In the genomic region with DNA sequence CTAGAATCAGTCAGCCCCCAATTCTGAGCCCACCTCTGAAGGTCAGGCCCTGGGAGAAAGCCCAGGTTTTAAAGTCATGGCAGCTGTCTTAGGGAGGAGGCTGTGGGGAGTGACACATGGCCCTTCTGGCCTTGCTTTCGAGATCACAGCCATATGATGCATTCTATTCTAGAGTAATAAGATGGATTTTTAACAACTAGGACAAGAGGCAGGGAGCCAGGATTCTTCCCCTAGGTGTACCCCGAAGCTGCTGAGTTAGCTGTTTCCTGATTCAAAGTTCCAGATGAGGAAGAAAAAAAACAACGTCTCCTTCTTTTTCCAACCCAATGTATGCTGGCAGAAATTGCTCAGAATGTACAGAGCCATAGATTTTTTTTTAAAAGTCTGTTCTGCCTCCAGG, we compare ENCODE assay signal across 18 mouse cellular contexts.
DNase-seq lines count a peak whose midpoint lies in the region; ATAC-seq and TF ChIP-seq lines count a peak whose summit lies in the region.
"Had no signal": no experiment of that assay in that cellular context is flagged by ENCODE, and none has a peak within 500 bp of the region (broad histone marks: within the 10 kb centered on the region; RNA-seq: fewer than 3 reads in every experiment).

No protein-coding gene starts in this region.

- ATAC-seq in embryonic facial prominence, embryonic 14.5 days (ENCODE audit: low read depth) = no peak
- ATAC-seq in limb, embryonic 14.5 days (ENCODE audit: low FRiP score, low read depth) = peak; percentile 67
- ATAC-seq: forebrain, embryonic 13.5 days; forebrain, embryonic 15.5 days; forebrain, postnatal 0 days had no signal

- no peaks in the 10 kb centered on the region for H3K9me3 ChIP-seq in embryonic facial prominence, embryonic 14.5 days (ENCODE audit: control insufficient read depth, low read length)
- H3K9me3 ChIP-seq in embryonic facial prominence, embryonic 10.5 days = no peaks in the 10 kb centered on the region
- H3K9me3 ChIP-seq in limb, embryonic 14.5 days (ENCODE audit: control insufficient read depth, low read length) = no peaks in the 10 kb centered on the region
- H3K9me3 ChIP-seq: embryonic facial prominence, embryonic 13.5 days; forebrain, embryonic 13.5 days; forebrain, embryonic 15.5 days had no signal

- no peak overlapping the region for H3K9ac ChIP-seq in embryonic facial prominence, embryonic 14.5 days (ENCODE audit: low read depth, low read length)
- H3K9ac ChIP-seq in limb, embryonic 14.5 days (ENCODE audit: low read depth, low read length, severe bottlenecking) = no peak overlapping the region
- H3K9ac ChIP-seq: embryonic facial prominence, embryonic 13.5 days; forebrain, embryonic 13.5 days; forebrain, embryonic 15.5 days; forebrain, postnatal 0 days had no signal

- peaks cover 27% of the 10 kb centered on the region for H3K4me1 ChIP-seq in embryonic facial prominence, embryonic 14.5 days (ENCODE audit: control insufficient read depth, insufficient read depth, low read length)
- H3K4me1 ChIP-seq in embryonic facial prominence, embryonic 10.5 days = peaks cover 17% of the 10 kb centered on the region
- peaks cover 83% of the 10 kb centered on the region for H3K4me1 ChIP-seq in bone marrow macrophage, adult 2 months (ENCODE audit: control insufficient read depth, insufficient read depth, low read length)
- H3K4me1 ChIP-seq in limb, embryonic 14.5 days (ENCODE audit: control insufficient read depth, insufficient read depth, low read length) = peaks cover 41% of the 10 kb centered on the region
- H3K4me1 ChIP-seq in cerebellum, adult 2 months (ENCODE audit: control insufficient read depth, insufficient read depth, low read length) = no peaks in the 10 kb centered on the region

- H3K36me3 ChIP-seq in embryonic facial prominence, embryonic 14.5 days (ENCODE audit: control insufficient read depth, insufficient read depth, low read length) = no peaks in the 10 kb centered on the region
- no peaks in the 10 kb centered on the region for H3K36me3 ChIP-seq in embryonic facial prominence, embryonic 10.5 days (replicated peaks)
- no peaks in the 10 kb centered on the region for H3K36me3 ChIP-seq in limb, embryonic 14.5 days (ENCODE audit: control insufficient read depth, insufficient read depth, low read length)
- no peaks in the 10 kb centered on the region for H3K36me3 ChIP-seq in macrophage (ENCODE audit: inconsistent target)
- H3K36me3 ChIP-seq: embryonic facial prominence, embryonic 13.5 days; forebrain, embryonic 15.5 days had no signal

- H3K79me2 ChIP-seq in macrophage (ENCODE audit: inconsistent target) = peaks cover 19% of the 10 kb centered on the region

- no peak overlapping the region for H3K4me2 ChIP-seq in embryonic facial prominence, embryonic 14.5 days (ENCODE audit: low read depth, low read length)
- H3K4me2 ChIP-seq in limb, embryonic 14.5 days (replicated peaks; ENCODE audit: low read depth, low read length, severe bottlenecking) = no peak overlapping the region
- H3K4me2 ChIP-seq: embryonic facial prominence, embryonic 13.5 days; forebrain, embryonic 13.5 days; forebrain, embryonic 15.5 days had no signal

- TF ChIP-seq POLR2A in bone marrow macrophage, adult 2 months (IDR thresholded peaks at IDR 0.05; ENCODE audit: borderline replicate concordance, low read depth, low read length) = no peak
- TF ChIP-seq POLR2A in limb, embryonic 14.5 days (IDR thresholded peaks at IDR 0.05; ENCODE audit: borderline replicate concordance, extremely low read depth, insufficient read depth, insufficient read length) = no peak
- TF ChIP-seq POLR2A in cerebellum, adult 2 months (IDR thresholded peaks at IDR 0.05; ENCODE audit: borderline replicate concordance, insufficient read depth, low read length) = no peak

- TF ChIP-seq CTCF in bone marrow macrophage, adult 2 months (IDR thresholded peaks at IDR 0.05; ENCODE audit: low read depth, low read length) = no peak
- no peak for TF ChIP-seq CTCF in cerebellum, adult 2 months (IDR thresholded peaks at IDR 0.05; ENCODE audit: borderline replicate concordance, insufficient read depth, low read depth, low read length)

- no peak overlapping the region for H3K27ac ChIP-seq in embryonic facial prominence, embryonic 14.5 days (replicated peaks; ENCODE audit: low read depth, low read length)
- no peak overlapping the region for H3K27ac ChIP-seq in embryonic facial prominence, embryonic 10.5 days (replicated peaks)
- H3K27ac ChIP-seq in bone marrow macrophage, adult 2 months (ENCODE audit: insufficient read depth, low read depth, low read length) = peak overlapping the region; percentile 86
- H3K27ac ChIP-seq in limb, embryonic 14.5 days (replicated peaks; ENCODE audit: low read depth, low read length) = 0 out of 2 replicates have a peak overlapping the region, but pooled peaks have one; percentile 65
- H3K27ac ChIP-seq in macrophage = peak overlapping the region; percentile 97
- H3K27ac ChIP-seq in cerebellum, adult 2 months (ENCODE audit: insufficient read depth, low read length) = no peak overlapping the region
- H3K27ac ChIP-seq: embryonic facial prominence, embryonic 13.5 days; forebrain, embryonic 13.5 days; forebrain, embryonic 15.5 days had no signal

- H3K4me3 ChIP-seq in embryonic facial prominence, embryonic 14.5 days (ENCODE audit: low read depth, low read length) = no peak overlapping the region
- H3K4me3 ChIP-seq in embryonic facial prominence, embryonic 10.5 days = no peak overlapping the region
- H3K4me3 ChIP-seq in bone marrow macrophage, adult 2 months (ENCODE audit: insufficient read depth, low read length) = no peak overlapping the region
- no peak overlapping the region for H3K4me3 ChIP-seq in limb, embryonic 14.5 days (replicated peaks; ENCODE audit: low read length)
- no peak overlapping the region for H3K4me3 ChIP-seq in macrophage (ENCODE audit: inconsistent target)
- no peak overlapping the region for H3K4me3 ChIP-seq in cerebellum, adult 2 months (replicated peaks; ENCODE audit: insufficient read depth, low read depth, low read length)
- H3K4me3 ChIP-seq: embryonic facial prominence, embryonic 13.5 days; forebrain, embryonic 13.5 days; forebrain, embryonic 15.5 days had no signal

- H3K27me3 ChIP-seq in embryonic facial prominence, embryonic 14.5 days (replicated peaks; ENCODE audit: control insufficient read depth, insufficient read depth, low read length) = no peaks in the 10 kb centered on the region
- peaks cover 11% of the 10 kb centered on the region; the same call in 1 of the 2 replicates for H3K27me3 ChIP-seq in embryonic facial prominence, embryonic 10.5 days (replicated peaks; ENCODE audit: low read depth, poor library complexity, severe bottlenecking)
- H3K27me3 ChIP-seq in limb, embryonic 14.5 days (ENCODE audit: control insufficient read depth, insufficient read depth, low read length) = no peaks in the 10 kb centered on the region
- H3K27me3 ChIP-seq in cerebellum, adult 2 months (ENCODE audit: control insufficient read depth, insufficient read depth, low read length) = no peaks in the 10 kb centered on the region
- H3K27me3 ChIP-seq: embryonic facial prominence, embryonic 13.5 days; forebrain, embryonic 13.5 days; forebrain, embryonic 15.5 days had no signal

- 37% methylated on average over 3 of the region's 3 CpGs for WGBS in embryonic facial prominence, embryonic 14.5 days
- WGBS in embryonic facial prominence, embryonic 10.5 days = 84% methylated on average over 3 of the region's 3 CpGs
- 24% methylated on average over 3 of the region's 3 CpGs for WGBS in limb, embryonic 14.5 days
- WGBS in macrophage (ENCODE audit: missing documents) = 82% methylated on average over 3 of the region's 3 CpGs
- 52% methylated on average over 3 of the region's 3 CpGs for WGBS in cerebellum, adult 2 months

- peak; percentile 38 for DNase-seq in embryonic facial prominence, embryonic 14.5 days (ENCODE audit: low spot score)
- no peak for DNase-seq in embryonic facial prominence, embryonic 10.5 days (ENCODE audit: low spot score)
- peak; percentile 84 for DNase-seq in limb, embryonic 14.5 days (ENCODE audit: low spot score)
- no peak for DNase-seq in cerebellum, adult 2 months
- no peak for DNase-seq in layer of hippocampus, adult 9-10 months (ENCODE audit: low spot score)
- DNase-seq in cerebellum, adult 18-20 months = no peak
- DNase-seq: adrenal gland, adult 2 months; adrenal gland, postnatal 25 days; cerebellum, adult 11-12 months; cerebellum, adult 9-10 months; cerebellum, postnatal 10 days; cerebellum, postnatal 25 days; forebrain, postnatal 0 days had no signal

Comparison
In these comparisons a context has a peak if more than half of its experiments do, and no peak if none do; other contexts are left out.
1. DNase-seq: peak in embryonic facial prominence, embryonic 14.5 days (single experiment) and limb, embryonic 14.5 days (single experiment); none in embryonic facial prominence, embryonic 10.5 days (single experiment), cerebellum, adult 2 months (0 of 2), layer of hippocampus, adult 9-10 months (single experiment) and cerebellum, adult 18-20 months (0 of 2).
2. H3K27ac ChIP-seq: peak in bone marrow macrophage, adult 2 months (single experiment), limb, embryonic 14.5 days (single experiment) and macrophage (single experiment); none in embryonic facial prominence, embryonic 14.5 days (single experiment), embryonic facial prominence, embryonic 10.5 days (single experiment) and cerebellum, adult 2 months (single experiment).